Mouse (Mus musculus) mouse embryonic stem cell (cell line): ENCODE measurements around the gene Aacs.

ENCODE experiments used
- in situ Hi-C, 2 experiments: fragments of 300-500 bp; cut with MboI; formaldehyde crosslinking; loops; 1 replicate in 1 of 2; 3 replicates in 1 of 2; pipeline ENCODE4 v1.14.3; 2019 to 2020; ENCODE audit warnings: low sequenced_read_pairs in 2 of 2, low pct_unique_long_range_greater_than_20kb in 1 of 2, mixed read lengths in 1 of 2; ENCODE audit not compliant: unreplicated experiment in 1 of 2

Aacs gene

DNA sequence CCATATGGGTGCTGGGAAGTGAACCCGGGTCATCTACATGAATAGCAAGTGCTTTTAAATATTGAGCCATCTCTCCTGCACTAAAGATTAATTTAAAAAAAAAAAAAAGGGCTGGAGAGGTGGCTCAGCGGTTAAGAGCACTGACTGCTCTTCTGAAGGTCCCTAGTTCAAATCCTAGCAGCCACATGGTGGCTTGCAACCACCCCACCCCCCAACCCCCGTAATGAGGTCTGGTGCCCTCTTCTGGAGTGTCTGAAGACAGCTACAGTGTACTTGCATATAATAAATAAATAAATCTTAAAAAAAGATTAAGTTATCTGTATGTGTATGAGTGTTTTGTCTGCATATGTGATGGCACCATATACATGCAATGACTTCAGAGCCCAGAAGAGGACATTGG, 15.0 kb upstream of the Aacs start:
- in situ Hi-C loops: no loop called here

DNA sequence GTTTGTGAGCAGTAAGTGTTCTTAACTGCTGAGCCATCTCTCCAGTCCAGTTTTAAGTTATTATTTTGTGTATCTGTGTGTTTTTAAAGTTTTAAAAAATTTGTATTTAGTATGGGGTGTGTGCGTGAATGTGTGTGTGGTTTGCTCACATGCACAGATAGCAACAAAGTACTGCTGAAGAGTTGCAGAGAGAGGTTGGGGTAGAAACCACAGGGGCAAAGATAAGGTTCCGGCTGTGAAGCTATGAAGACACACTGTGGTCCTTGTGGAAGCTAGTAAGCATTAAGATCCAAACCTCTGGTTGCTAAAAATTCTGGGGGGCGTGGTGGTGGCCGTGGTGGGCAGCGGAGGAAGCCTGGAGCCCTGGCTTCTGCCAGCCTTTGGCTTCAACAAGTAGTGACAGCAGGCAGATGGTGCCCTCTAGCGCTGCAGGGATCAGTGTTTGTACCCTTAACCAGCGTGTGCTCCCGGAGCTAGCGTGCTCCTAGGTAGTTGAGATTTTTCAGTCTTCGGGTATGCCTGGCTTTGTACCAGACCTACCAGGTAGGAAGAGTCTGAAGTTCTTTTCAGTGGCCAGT, 13.7 kb upstream of the Aacs start:
- in situ Hi-C loops: no loop called here

DNA sequence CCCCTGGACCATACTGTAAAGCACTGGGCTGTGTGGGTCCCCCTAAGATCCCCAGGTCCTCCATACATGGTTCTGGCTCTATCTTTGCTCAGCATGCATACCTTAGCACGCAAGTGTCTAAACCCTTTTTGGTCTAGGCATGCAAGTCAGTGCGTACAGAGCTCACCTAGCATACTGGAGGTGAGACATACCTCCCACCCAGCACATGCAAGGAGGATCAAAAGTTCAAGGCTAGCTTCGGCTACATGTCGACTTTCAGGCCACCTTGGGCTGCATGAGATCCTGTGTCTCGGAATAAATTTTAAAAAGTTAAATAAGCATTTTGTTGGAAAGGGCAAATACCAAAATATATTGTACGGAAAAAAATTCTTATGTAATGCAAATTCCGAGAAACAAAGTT, 10.4 kb upstream of the Aacs start:
- in situ Hi-C loops: no loop called here

DNA sequence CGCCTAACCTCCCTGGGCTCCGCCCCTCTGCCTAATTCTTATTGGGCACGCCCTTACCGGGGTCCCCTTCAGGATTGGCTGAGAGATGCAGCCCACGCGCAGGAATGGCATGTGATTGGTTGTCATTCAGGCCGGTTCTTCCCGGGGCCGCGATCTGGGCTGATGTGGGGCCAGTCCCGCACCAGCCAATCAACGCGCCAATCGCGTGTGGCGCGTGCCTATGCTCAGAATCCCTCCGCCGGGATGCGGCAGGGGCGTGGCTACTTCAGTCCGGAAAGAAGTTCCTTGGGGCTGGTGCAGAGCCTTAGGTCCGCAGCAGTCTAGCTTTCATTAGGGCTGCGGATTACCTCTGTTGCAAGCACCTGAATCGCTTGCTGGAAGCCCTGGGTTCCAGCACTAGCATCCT, 9.9 kb upstream of the Aacs start:
- in situ Hi-C loops: no loop called here

DNA sequence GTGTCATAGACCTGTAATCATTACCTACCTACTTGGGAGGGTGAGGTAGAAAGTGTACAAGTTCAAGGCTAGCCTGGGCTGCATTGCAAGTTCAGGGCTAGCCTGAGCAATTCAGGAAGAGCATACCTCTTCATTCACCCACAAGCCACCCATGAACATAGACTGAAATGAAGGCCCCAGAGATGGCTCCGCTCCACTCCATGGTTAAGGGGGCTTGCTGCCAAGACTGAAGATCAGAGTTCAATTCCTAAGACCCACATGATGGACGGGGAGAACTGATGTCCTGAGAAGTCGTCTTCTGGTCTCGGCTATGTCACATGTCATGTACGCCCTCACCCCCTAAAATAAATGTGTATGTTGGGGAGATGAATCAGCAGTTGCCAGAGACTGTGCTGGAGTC, 9.1 kb upstream of the Aacs start:
- in situ Hi-C loops: no loop called here

DNA sequence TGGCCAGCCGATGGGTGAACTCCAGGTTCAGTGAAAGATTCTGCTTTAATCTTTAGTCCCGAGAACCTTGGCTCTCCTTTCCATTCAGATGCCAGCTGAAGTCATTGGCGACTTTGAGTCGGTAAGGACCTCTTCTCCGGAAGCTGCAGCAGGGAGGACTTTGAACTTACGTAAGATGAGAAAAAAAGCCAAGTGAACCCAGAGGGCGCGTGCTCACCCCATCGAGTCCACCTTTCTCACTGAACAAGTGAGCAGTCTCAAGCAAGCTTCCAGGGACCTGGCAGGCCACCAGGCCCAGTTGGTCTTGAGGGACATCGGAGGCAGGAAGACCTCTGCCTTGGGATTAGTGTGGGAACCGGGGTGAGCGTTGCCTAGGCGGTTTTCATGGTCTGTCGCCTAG, 8.4 kb upstream of the Aacs start:
- in situ Hi-C loops: no loop called here

DNA sequence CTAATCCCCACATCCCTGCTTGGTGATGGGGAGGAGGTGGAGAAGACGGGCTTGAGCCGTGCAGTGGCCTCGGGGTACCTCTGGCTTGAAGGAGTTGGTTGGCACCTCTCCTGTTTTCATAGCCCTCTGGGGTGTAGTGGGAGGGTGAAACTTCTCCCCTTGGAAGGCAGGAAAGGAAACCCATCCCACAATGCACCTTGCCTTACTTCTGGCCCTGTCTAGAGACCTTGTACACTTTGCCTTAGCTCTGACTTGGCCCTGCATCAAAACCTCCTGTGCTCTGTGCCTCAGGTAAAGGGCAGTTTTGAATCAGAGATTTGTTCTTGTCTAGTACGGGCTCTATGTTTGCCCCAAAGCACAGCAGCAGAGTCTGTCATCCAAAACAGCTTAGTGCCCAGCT, 4.9 kb upstream of the Aacs start:
- in situ Hi-C loops: no loop called here

DNA sequence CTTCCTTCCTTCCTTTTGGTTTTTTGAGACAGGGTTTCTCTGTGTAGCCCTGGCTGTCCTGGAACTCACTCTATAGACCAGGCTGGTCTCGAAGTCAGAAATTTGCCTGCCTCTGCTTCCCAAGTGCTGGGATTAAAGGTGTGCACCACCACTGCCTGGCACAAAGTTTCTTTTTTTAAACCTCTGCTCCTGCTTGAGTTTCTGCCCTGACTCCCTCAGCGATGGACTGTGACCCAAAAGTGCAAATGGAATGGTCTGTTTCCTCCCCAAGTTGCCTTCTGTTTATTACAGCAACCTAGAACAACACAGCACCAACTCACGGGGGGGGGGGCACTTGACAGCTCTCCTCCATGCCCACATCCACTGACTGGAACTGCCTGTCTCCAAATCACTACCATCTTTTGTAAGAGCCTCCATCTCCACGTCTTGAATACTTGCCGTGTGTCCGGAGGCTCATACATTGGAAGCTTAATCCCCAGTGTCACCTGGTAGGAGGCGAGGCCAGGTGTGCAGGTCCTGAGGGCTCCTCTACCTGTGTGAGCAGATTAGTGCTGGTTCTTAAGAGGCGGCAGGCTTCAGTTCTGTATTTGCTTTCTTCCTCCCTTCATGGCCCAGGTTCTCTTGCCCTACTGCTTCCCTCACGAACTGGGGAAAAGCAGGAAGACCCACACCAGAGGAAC, 2.7 kb upstream of the Aacs start:
- in situ Hi-C loops: no loop called here

DNA sequence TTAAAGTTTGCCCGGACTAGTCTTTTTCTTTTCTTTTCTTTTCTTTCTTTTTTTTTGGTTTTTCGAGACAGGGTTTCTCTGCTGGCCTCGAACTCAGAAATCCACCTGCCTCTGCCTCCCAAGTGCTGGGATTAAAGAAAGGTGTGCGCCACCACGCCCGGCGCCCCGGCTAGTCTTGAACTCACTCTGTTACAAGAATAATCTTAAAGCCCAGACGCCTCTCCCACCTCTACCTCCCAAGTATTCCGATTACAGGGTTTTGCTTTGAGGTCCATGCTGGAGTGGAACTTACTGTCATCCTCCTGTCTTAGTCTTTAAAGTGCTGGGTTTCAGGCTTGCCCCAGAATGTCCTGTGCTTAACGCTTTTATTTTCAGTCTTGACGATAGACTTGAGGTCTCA, 584 bp upstream of the Aacs start:
- in situ Hi-C loops: no loop called here

DNA sequence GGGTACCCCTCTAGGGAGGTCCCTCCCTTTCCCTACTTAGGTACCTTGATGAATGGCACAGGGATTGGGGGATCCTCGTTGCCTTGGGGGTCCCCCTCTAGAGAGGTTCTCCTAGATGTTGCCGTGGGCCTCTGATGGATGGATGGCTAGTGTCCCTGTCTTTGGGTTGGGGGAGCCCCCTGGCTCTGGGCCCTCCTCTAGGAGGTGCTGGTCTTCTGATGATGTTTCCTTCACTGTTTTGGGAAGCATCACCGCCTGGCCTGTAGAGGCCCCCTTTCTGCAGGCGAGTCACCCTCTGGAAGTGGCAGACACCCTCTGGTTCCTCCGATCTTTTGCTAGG, 642 bp downstream of the Aacs start:
- in situ Hi-C loops: no loop called here

DNA sequence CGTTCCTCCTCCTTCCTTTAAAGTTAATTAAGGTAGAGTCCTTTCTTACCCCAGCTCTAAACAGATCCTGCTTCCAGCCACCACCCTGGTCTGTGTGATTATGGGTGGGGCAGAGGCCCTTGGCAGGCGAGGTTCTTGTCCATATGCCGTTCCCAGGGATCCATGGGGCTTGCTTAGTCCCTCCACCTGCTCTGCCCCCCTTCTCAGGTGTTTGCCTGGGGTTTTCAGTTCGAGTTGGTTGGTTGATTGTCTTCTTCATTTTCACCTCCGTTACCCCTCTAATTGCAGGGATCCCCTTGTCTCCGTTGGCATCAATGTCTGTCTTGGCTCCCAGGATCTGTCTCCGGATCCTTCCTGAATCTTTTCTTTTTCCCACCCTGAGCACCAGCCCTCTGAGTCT, 1.2 kb downstream of the Aacs start:
- in situ Hi-C loops: no loop called here

DNA sequence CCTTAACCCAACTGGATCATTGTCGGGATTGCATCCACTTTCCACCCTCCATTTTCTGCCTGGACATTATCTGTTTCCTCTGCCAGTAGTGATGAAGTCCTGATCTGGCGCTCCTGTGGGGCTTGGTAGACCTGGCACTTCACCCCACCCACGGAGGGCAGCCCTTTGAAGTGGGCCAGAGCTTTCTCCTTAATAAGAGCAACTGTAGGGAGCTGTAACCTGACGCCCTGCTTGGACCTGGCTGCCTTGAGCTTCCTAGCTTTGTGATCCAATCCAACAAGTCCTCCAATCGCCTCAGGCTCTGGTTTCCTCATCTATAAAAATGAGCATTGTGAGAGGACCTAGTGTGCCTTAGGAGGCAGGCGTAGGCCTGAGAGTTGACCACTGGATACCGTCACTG, 1.9 kb downstream of the Aacs start:
- in situ Hi-C loops: no loop called here

DNA sequence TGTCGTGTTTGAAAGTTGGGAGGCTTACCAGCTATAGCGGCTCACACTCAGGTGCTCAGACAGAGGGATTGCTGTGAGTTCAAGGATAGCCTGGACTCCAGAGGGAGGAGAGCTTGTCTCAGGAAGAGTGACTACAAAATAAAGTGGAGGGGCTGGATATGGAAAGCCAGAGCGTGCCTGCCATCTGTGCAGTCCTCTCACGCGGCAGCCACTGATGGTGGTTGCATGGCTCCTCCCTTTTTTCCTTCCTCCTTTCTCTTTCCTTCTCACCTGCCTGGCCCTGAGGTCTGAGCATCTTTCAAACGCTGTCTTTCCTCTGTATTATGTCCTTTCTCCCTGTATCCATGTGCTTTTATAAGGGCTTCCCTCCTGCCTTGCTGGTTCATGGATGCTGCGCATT, 2.4 kb downstream of the Aacs start:
- in situ Hi-C loops: no loop called here

DNA sequence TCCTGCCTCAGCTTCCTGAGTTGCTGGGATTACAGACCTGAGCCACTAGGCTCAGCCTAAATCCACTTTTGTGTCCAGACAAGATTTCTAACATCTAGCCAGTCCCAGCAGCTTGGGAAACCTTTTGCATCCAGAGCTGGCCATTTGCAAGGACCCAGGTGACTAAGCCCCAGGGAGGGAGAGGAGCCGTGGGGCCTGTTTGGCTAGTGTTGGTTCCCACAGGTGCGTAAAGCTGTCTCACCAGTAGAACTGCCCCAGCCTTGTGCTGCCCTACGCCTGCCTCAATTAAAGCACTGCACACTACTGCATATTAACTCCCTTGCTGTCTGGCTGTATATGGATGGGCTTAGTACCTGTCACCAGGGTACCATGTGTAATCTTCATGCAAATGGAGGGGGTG, 3.8 kb downstream of the Aacs start:
- in situ Hi-C loops: no loop called here

DNA sequence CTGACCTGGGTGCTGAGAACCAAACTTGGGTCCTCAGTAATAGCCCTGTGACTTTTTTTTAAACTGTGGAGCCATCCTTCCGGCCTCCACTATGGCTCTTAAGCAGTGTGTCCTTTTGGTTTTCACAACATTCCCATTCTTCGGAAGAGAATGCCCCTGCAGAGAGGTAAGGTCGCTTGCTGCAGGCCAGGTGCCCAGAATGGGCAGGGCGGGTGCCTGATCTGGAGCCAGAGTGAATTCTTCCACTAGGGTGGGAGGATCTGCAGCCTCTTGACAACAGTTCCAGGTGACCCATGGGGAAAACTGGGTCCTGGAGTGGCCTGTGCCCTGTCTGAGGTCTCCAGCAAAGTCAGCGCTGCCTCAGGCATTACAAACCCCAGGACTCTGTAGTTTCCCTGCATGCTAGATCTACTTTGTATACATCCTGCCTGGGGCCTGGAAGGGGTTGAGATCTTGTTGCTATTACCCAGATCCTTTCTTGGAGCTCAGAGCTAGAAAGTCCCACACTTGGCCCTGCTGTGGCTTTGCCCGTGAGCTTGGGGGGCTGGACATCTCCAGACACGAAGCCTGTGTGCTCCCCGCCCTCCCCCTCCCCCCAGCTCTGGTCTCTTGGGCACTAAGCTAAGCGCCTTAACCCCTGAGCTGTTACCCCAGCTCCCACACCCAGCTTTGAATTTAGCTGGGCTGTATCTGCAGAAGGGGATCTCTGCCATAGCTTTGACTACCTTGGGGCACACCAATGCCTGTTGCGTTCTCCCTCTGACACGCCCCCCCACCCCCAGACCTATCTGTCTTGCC, 5.0 kb downstream of the Aacs start:
- in situ Hi-C loops: no loop called here

DNA sequence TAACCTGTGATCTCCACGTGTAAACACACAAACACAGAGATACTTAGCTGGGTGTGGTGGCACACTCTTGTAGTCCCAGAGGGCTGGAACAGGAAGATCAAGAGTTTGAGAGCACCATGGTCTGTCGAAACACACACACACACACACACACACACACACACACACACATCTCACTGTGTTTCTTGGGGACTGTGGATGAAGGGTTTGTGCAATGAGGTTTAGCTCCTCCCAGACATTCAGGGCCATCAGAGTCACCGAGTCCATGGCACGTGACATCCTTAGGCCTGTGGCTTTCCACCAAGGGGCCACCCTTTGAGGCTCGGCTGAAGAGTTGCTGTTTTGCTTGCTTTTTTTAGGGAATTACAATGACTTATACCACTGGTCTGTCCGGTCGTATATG, 6.9 kb downstream of the Aacs start:
- in situ Hi-C loops: no loop called here

DNA sequence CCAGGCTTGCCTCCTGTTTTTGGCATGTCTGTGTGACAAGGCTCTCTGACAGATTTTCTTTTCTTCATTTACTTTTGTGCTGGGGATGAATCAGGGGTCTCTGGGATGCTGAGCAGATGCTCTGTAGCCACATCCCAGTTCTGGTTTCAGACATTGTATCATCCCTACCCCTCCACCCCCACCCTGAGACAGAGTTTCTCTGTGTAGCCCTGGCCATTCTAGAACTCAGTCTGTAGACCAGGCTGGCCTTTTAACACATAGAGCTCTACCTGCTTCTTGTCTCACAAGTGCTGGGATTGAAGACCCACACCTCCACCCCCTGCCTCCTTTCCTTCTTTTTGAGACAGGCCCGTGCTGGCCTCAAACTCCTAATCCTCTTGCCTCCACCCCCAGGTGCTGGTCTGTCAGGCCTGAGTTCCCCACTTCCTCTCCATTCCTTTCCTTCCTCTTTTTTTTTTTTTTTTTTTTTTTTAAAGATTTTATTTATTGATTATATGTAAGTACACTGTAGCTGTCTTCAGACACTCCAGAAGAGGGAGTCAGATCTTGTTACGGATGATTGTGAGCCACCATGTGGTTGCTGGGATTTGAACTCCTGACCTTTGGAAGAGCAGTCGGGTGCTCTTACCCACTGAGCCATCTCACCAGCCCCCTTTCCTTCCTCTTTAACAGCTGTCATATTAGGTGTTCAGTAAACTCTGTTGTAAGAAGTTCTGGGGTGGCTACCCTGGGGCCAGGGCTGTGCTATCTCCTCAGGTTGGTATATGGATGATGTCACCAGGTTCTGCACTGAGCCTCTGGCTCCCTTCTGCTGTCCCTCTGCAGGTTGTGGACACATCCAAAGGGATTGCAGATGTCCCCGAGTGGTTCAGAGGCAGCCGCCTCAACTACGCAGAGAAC, 8.3 kb downstream of the Aacs start:
- in situ Hi-C loops: no loop called here

DNA sequence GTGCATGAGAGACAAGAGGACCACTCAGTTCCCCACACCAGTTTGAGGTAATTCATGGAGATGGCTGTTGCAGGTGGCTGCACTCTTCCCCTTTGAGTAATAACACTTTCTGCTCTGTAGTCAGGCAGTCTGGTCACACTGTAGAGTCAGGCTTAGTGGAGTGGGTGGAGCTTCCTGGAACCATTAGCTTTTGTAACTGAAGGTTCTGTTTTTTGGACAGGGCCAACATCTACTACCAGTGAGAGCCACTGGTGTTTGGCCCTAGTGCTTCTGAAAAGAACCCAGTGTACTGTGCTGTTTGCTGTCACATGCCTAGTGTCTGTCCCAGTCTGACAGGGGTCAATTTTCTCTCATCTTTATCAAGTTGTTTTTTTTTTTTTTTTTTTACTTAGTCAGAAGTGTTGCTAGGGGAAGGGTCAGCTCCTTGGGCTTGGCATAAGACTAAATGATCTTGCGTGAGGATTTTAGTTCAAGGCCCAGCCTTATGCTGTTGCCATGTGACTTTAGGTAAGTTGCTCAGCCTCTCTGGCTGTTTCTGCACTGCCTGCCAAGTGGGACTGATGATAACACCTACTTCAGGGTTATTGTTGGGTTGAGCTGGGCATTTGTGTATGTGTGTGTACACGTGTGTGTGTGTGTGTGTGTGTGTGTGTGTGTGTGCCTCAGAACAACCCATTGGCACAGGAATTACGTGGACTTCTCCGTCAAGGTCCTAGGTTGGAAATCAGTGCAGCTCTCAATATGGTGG, 9.6 kb downstream of the Aacs start:
- in situ Hi-C loops: no loop called here

DNA sequence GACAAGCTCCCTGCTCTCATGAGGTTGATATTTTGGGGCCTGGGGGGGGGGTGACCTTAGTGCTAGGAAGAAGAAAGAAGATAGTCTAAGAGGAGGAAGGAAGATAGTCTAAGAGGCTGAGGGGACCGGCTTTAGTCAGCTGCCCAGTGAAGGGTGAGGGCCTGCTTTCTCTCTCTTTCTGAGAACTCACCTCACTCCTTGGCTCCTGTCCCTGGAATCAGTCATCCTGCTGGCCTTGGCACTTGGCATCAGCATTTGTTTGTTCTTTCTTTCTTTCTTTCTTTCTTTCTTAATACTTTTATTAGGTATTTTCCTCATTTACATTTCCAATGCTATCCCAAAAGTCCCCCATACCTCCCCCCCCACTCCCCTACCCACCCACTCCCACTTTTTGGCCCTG, 10.5 kb downstream of the Aacs start:
- in situ Hi-C loops: no loop called here
